Mouse (Mus musculus) adrenal gland, adult 18-20 months (tissue): Measurements from ENCODE around the gene Psmb7. TPM values are rescaled to one million over a fixed set of nuclear protein-coding genes. Genes with fewer than 3 reads are reported as not detected.

Experiments used
- DNase-seq, 2 experiments: peaks; one replicate each; pipeline ENCODE4 v3.0.0; 2021 to 2022; ENCODE audit warnings: low spot score in 2 of 2
- total RNA-seq, 2 experiments: library from RNA; stranded (reverse); gene quantifications; 1 replicate in 1 of 2; 2 replicates in 1 of 2; pipeline ENCODE4 v1.2.3; 2021

Psmb7 gene
- total RNA-seq, 2 experiments from 2014 or later, result 278 to 331 TPM

DNA sequence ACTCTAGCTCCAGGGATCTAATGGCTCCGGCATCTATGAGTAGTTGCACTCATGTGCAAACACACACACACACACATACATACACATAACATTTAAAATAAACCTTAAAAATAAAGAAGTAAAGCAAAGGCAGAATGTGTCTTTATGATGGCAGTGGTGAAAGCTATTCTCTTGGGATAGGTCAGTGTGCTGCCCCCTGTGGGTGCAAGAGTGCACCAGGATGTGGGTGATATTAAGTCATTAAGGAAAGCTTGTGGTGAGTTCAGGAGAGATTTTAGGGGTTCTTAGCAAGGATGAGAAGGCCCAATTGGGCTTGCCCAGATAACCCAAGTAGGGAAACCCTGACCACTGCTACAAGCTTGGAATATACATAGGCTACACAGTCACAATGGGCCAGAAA is 46.0 kb downstream of the Psmb7 start:
- DNase-seq, result no peak

DNA sequence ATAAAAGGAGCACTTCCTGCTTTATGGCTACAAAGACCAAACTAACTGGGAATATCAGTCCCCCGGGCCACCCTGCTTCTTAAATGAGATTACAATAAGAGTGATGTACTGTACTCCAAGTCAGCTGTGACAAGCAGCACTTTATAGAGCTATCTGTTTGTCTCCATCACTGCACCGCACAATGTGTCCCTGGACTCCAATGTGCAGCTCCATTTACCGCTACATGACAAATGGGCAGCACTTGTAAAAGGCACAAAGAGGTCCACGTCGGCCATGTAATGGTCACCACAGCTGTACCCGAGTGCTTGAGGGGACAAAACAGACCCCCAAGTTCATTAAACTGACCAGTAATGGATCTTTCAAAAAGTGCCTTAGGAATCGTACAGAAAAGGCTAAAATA is 49.0 kb downstream of the Psmb7 start:
- no peak for DNase-seq

DNA sequence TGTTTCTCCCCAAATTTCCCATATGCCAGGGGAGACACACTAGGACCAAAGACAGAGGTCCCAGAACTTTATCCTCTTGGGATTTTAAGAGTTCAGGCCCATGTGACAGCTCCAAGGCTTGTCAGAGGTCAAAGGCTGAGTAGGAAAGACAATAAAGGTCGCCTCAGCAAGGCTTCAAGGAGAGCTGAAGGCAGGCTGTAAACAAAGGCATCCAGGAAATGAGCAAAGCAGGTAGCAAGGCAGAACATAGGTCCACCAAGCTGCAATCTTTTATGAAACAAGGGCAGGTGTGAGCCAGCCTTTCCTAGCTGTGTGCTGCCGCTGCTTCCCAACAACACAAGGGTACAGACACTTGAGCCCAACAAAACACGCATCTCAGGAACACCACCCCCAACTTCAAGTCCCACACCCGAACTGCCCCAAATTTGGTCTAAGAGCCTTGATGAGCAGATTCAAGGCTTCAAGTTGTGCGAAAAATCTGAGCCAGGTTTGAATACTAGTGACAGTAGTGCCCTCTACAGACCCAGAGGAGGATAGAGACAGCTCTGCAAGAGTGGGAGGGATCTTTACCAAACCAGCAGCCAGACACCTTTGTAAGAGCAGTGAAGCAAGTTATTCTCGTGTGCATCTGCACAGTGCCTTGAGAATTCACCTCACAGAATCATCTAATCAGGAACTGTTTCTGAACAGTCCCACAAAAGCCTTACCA is 52.0 kb downstream of the Psmb7 start:
- no peak for DNase-seq

DNA sequence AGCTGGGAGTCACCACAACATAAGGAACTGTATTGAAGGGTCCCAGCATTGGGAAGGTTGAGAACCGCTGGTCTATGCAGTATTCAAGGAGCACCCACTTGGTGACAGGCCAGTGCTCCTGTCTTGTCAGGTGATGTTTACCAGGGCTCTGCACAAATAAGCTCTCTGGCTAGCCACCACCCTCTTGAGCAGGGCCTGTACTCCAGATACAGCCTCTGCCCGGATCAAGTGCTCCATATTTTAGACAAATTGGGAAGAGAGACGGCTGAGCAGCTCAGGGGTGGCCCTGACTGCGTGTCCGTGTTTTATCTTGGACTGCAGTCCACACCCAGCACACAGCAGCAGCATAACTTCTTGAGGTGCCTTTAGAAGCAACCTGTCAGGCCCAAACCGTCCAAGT is 57.2 kb downstream of the Psmb7 start:
- no peak for DNase-seq

DNA sequence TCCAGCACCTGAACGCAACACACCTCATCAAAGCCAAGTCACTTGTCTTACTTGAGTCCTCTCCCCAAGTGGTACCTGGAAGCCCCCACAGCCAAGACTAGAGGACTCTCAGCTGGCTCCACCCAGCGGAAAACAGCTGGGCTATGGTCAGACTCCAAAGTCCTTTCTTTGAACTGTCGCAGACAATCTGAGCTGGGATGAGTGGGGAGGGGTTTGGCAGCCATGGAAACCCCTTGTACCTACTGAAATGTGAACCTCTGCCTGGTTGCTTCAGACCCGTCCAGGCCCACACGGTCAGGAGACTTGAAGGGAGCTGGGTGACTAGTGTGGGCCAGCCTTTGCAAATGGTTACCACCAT is 58.5 kb downstream of the Psmb7 start:
- no peak for DNase-seq

DNA sequence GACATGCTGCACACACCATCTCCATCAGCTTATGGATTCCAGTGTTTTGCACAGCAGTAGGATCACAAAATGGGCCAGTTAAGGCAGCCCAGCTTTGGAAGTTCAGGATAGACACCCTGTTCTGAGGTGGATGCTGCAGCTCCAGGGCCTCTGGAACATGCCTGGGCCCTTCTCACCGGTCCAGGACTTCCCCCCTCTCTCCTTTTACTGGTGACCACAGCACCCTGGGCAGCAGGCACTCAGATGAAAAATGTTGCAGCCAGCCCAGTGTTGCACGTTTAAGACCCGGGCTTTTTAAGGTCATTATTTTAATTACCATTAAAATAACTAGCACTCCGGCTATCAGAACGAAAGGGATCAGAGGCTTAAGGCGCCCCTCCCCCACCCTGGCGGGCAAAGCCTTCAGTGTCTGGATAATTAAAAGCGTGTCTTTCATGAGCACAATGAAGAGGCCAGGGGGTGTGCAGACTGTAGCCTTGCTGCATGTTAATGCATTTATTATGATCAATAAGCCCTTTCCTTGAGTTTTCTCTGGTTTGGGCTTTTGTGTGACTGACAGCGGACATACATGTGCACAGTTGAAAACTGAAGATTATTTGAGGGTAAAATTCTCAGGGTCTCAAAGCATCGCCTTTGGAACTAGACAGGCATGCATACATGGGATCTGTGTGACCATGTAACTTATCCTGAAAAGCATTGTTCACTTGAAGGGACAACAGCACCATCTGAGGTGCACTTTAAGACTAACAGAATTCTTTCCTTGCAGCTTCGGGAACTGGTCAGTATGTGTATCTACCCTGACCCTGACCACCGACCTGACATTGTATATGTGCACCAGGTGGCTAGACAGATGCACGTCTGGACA is 59.1 kb downstream of the Psmb7 start:
- DNase-seq, result no peak

DNA sequence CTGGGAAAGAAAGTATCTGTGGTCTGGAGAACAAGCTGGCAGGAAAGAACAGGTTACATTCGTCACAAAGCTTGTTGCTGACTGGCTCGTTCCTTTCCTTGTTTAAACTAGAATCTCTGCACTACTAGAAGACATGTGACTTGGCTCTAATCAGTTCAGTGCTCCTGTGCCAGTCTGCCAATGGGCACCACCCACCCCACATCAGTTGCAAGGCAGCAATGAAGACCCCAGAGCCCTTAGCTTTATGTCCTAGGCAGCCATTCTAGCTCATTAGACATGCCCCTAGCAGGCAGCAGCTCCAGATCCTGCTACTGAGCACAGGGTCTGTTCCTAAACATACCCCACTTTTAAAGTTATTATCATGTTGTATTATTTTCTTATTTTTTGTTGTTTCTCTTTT is 59.9 kb downstream of the Psmb7 start:
- DNase-seq, result no peak

DNA sequence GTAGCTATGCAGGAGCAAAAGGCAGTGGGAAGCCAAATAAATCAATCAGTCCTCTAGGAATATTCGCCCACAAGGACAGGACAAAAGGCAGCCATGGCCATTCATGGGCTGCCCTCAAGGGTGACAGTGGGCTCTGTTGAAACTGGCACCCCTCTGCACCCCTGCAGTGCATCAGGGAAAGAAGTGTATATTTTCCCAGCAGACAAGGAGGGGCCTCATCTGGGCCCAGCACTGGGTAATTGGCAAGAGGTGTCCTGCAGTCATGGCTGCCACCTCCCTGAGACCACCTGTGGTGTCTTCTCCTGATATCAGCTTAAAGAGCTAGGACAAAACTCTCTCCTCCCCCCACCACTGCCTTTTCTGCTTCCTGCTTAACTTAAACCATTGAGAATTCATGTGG is 64.4 kb downstream of the Psmb7 start:
- no peak for DNase-seq

DNA sequence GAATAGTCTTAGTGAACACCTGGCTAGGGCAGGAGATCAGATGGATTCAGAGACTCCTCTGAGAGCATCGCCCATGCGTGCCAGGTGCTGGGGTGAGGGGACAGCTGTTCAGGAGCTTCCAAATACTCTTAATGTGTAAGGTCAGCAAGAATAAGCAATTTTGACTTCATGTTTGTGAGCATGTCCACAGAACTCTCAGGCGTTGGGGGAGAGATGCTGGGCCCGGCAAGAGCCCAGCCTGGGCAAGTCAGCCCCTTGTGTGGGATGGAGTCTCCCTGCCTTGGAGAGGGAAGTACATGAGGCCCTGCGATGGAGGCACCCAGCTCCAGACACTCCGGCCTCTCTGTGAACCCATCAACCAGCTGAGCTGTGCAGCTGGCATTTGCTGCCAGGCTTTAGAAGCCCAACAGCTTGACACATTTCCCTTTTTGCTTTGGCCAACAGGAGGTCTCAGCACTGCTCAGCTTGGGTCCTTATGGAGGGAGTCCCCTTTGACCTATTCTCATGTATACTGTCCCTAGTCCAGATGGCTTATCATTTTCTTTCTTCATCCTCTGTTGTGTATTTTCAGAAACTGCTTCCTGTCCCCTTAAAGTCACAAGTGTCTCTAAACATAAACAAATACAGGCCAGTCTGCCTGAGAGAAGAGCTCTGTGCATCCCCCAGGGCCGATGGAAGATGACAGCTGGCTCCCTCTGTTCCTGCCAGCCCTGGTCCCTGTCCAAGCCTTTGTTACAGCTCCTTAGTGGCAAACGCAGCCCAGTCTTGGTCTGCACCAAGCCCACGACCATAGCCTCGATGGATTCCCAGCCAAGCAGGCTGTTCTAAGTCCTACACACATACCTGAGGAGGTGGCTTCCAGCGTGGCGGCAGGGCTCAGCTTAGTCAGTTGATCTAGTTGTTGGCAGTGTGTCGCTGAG is 65.0 kb downstream of the Psmb7 start:
- DNase-seq, result no peak

DNA sequence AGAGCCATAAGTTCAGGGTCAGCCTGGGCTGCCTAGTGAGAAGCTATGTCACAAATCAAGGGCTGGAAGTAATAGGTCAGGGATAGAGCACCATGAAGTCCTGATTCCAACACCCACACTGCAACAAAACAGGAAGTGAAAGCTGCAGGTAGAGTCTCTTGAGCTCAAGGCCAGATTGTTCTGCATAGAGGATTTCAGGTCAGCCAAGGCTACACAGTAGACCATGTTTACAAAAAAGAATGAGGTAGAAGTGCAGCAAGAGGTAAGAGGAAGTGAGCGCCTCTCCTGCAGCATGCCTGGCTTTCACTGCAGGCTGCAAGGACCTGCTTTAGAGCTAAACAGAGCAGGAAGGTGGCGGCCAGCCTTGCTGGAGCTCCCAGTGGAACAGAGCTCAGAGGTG is 69.2 kb downstream of the Psmb7 start:
- DNase-seq, result no peak

DNA sequence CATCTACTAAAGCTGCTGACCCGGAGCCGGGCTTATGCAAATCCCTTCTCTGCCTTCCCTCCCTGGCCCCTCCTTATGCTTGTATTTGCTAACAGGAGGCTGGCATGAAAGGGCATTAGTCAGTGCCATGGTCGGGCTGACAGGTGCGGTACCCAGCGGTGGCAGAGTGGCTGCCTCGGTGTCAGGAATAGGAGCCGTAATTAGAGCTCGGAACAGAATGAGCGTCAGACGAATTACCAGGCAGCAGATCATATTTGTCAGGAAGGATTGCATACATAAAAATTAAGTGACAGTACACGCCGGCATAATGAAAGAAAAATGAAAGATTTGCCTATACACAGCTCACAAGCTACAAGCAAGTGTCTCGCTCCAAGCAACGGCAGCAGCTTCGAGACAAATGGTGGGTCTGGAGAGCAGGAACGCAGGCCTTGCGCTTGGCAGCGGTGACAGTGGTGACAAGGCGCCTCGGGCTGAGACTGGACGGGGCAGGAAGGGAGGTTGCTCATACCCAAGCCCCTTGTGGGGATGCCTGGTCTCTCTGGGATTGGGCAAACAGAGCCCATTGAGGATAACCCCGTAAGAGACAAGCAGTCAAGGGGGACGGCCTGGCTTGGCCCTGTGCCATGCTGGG is 71.8 kb downstream of the Psmb7 start:
- no peak for DNase-seq

DNA sequence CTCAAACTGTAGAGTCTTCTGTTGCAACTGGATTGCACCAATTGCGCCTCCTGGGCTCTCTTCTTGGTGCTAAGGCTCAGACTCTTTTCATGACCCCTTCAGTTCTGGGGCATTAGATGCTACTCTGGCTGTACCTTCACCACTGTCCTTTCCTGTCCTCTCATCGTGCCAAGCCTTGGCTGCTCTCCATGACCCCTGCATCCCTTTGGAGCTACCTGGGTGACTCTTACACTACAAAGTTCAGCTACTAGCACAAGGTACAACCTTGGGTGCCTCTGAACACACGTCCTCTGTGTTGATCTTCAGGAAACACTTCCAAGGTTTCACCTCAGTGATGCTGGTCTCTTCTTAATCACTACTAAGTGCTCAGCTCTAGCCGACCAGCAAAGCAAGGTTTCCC is 81.3 kb downstream of the Psmb7 start:
- DNase-seq, result no peak

DNA sequence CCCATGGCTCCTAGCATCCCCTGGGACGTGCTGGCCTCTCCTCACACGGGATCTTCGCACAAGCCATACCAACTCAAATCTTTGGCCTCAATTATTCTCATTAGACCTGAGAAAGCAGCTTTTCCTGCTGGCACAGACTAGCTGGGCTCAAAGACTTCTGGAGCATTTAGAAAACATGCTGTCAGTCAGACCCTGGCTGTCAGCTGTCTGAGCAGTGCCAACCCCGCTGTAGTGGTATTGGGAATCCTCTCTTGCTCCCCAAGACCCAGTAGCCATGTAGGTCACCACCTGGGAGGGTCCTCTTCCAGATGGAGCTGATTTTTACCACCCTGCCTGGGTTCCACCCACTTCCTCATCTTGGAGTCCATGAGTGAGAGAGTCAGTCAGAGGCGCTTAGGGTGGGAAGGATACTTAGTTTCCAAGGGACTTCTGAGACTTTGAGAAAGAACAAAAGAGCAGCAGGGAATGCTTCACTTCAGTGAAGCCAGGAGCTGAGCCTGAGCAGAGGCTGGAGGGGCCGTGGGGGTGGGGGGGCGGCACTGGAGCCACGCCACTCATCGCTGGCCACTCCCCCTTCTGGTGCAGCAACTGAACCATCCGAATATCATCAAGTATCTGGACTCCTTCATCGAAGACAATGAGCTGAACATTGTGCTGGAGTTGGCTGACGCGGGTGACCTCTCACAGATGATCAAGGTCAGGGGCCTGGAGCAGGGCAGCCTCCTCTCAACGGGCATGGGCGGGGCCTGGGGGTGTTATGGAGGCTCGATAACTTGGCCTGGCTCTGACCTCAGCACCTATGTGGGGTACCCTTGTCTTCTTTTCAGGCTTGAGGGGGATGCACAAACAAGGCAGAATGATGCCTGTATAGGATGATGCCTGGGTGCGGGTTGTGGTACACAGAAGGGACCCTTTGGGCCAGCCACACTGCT is 83.3 kb downstream of the Psmb7 start:
- DNase-seq, result no peak

DNA sequence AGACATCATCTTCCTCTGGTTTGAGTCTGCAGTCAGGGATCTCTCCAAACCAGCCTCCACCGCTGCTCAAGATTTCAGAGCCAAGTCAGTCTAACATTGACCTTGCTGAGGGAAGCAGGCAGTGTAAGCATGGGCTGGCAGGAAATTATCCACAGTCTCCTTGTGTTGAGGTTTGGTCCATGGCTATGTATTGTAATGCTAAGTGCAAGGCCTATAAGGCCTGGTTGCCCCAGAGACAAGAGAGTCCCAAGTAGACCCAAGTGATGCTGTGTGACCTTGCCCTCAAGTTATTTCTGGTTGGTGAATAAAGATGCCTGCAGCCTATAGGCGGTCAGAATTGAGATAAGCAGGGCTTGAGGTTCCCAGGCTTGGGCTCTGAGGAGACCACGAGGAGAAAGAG is 87.2 kb downstream of the Psmb7 start:
- no peak for DNase-seq

DNA sequence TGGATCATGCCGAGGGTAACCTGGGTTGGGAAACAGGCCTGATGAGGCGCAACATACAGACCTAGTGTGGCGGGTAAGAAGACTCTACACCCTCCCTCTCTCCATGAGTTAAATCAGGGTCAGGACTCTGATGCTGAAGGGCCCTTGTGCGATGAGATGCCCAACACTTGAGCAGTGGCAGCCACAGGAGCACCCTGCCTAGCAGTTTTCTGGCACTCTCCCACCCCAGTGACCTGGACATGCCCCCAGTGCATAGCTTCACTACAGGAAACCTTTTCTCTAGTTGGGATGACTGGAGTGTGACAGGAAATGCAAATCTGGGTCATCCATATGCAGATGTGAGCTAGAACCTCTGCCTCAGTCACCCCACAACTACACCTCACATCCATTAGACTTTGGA is 88.2 kb downstream of the Psmb7 start:
- DNase-seq, result no peak

DNA sequence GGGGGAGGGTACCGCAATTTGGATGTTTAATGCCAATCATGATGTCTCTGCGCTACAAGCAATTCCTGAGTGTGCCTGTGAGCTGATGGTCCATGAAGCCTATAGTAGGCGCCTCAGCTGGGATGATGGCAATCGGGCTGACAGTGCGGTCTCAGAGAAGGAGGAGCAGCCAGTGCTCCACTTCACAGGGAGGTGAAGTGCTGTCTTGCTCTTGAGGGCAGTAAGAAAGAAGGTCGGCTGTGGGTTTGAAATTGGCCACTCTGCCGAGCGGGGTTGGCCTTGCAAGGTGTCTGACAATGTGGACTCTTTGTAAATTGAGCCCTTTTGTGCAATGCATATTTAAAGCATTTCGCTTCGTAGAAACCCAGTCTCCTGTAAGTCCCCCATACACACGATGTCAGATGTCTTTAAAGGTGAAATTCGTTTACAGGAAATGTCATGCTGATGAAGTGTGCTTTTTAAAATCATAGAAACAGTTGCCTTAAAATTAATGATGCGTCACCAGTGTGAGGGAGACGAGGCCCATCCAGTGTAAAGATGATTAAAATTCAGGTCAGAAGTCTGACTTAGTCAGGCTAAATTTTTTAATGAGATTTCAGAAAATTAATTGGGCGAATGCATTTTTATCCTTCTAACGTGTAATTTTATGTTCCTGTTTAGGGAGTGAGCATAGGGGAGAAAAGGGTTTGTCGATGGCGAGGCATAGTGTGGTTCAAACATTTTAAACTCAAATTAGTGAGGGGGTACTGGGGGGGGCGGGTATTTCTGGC is 89.5 kb downstream of the Psmb7 start:
- no peak for DNase-seq

DNA sequence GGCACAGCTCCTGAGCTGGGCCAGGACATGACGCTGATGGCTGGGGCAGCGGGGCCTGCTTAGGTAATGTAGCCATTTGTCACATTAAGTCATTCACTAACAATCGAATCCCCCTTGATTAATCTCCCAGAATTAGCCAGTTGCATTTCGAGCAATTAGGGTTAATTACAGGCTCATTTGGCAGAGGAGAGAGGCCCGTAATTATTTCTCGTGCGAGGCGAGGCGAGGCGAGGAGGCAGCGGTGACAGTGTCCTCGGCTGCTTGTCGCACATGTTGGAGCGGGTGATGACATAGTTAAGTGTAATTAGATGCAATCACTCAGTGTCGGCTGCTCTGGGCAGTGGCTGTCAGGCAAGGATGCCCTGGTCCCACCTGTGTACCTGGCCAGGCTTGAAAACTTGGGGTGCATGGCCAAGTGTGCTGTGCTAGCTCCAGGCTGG is 91.9 kb downstream of the Psmb7 start:
- no peak for DNase-seq

DNA sequence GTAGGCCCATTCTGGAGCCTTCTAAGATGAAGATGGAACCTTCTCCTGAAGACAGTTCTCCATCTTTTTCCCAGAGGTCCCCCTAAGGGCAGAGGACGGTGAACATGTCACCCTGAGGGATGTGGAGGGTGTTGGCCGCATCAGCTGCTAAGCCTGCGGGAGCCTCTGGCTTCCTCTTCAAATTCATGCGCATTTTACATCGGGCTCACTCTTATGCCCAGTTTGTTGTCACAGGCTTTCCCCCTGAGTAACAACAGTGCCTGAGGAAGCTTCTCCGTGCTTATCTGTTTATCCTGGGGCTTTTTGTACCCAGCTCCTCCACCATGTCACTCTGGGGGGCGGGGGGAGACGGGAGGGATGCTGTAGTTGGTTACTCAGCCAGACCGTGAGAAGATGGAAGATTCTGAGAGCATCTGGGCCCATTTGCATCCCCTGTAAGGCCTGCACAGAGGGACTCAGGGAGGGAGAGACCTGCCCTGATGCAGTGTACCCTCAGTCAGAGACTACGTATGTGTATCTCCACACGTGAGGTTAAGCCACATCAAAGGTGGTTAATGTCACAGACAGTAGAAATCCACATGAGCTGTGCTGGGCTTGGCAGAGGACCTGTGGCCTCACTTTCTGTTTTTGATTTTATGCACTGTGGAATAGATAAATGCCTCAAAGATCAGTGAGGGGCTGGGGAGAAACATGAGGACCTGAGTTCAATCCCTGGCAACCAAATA is 95.9 kb downstream of the Psmb7 start:
- no peak for DNase-seq

DNA sequence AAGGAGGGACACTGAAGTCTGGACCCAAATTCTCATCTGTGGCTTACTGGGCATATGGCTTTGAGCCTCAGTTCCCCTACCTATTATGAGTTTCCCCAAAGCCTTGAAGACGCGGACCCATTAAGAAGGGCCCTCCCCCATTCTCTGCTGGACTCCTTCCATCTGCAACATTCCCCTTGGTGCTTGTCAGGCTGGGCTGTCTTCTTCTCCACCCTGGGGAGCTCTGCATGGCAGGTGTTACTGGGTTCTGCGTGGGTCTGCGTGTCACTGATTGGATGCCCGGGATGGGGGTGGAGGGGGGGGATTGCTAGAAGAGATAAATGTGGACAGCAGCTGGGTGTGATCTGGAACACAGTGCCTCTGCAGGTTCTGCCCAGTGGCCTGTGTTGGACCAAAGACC is 97.1 kb downstream of the Psmb7 start:
- no peak for DNase-seq
